Mouse (Mus musculus) spleen, adult 12 weeks (tissue): Measurements from ENCODE around the gene Chst8.

Source experiments
- DNase-seq: peaks from one replicate; pipeline ENCODE4 v3.0.0; 2022; ENCODE audit warnings: low spot score

Chst8 gene

GRCm38 (mm10) chr7:34630211-34631085 lies 182.1 kb downstream of the Chst8 start:
- DNase-seq = no peak

GRCm38 (mm10) chr7:34629702-34630210 lies 182.8 kb downstream of the Chst8 start:
- no peak for DNase-seq
